Mouse (Mus musculus): ENCODE results near the gene Pin4.

DNA sequence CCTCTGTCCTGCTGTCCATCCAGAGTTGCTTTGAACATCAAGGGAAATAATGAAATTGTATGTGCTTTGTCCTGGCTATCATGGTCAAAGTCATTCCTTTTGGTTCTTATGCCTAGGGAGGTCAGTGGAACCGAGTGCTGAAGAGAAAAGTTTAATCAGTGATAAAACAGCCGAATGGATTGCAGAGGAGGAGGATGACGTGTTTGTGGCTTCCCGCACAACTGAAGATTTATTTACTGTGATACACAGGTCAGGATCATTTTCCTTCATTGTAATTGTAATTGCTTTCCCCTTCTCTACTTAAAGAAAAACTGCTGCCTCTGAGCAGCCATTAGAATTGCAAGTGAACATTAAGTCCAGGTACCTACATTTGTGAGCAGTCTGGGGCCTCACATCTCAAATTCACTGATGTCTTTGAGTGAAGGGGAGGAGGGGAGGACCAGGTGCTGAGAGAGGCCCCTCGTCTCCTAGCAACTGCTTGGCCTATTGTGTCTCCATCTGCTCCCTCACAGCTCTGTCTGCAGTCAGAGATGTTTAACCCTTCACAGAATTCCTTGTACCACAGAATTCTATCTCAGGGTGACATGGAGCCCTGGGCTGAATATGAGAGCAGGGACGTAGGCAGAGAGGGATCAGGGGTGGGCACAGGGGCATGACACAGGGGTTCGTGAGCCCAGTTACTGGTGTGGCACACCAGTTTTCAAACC lies 37.5 kb upstream of the Pin4 start:
- TF ChIP-seq CTCF (IDR thresholded peaks at IDR 0.05; ENCODE audit: low read depth) (no peak), EP300 (optimal IDR thresholded peaks at IDR 0.05) (no peak)

Measured in stomach, postnatal 0 days (tissue).